Mouse (Mus musculus) hindbrain, postnatal 0 days (tissue): Measurements from ENCODE around the gene Rufy3. TPM values are rescaled to one million over a fixed set of nuclear protein-coding genes. Genes with fewer than 3 reads are reported as not detected.

Source experiments
- ATAC-seq: fragments of 200-750 bp; cut with Nextera tagmentation; 2 replicates; pipeline ENCODE4 v1.8.0; 2017; ENCODE audit warnings: mild to moderate bottlenecking, moderate TSS enrichment, moderate library complexity
- DNase-seq: peaks from one replicate; pipeline ENCODE4 v3.0.0-alpha.2; 2015; ENCODE audit warnings: low spot score
- H3K27ac ChIP-seq: fragments of 300-500 bp; sonication (generic); 2 replicates; pipeline ENCODE4 v1.5.1; 2014; ENCODE audit warnings: mild to moderate bottlenecking
- H3K27me3 ChIP-seq: fragments of 300-500 bp; sonication (generic); 2 replicates; pipeline ENCODE4 v1.6.1; 2014; ENCODE audit warnings: low read length, mixed read lengths; ENCODE audit not compliant: insufficient read depth
- H3K36me3 ChIP-seq: fragments of 300-500 bp; sonication (generic); 2 replicates; pipeline ENCODE4 v1.6.1; 2014; ENCODE audit warnings: low read length, mixed read lengths; ENCODE audit not compliant: insufficient read depth
- H3K4me1 ChIP-seq: fragments of 300-500 bp; sonication (generic); 2 replicates; pipeline ENCODE4 v1.6.1; 2014; ENCODE audit warnings: antibody characterized with exemption, low read length, mixed read lengths; ENCODE audit not compliant: insufficient read depth
- H3K4me2 ChIP-seq: fragments of 300-500 bp; sonication (generic); 2 replicates; pipeline ENCODE4 v1.6.1; 2014; ENCODE audit warnings: low read depth, mild to moderate bottlenecking, low read length, moderate library complexity, mixed read lengths
- H3K4me3 ChIP-seq: fragments of 300-500 bp; sonication (generic); 2 replicates; pipeline ENCODE4 v1.5.1; 2014; ENCODE audit warnings: low read length
- H3K9ac ChIP-seq: fragments of 300-500 bp; sonication (generic); replicated peaks from 2 replicates; pipeline ENCODE4 v1.6.1; 2014; ENCODE audit warnings: mild to moderate bottlenecking, low read length, moderate library complexity, mixed read lengths
- H3K9me3 ChIP-seq: fragments of 300-500 bp; sonication (generic); 2 replicates; pipeline ENCODE4 v1.6.1; 2016; ENCODE audit warnings: low read length, mixed read lengths
- CTCF ChIP-seq: IDR thresholded peaks from 2 replicates; pipeline ENCODE4 v1.5.1; 2016; ENCODE audit warnings: antibody characterized with exemption, control low read depth, low read depth
- WGBS: fragments of 180-500 bp; shearing (Covaris S2); extraction: QIAGEN DNeasy Blood & Tissue Kit; methylation state at CpG from one replicate; pipeline ENCODE4 v1.1.7; 2014; 5-methylcytosine and 5-hydroxymethylcytosine counted together
- polyA plus RNA-seq: library from polyadenylated mRNA; unstranded; fragments of >200 nt; fragmentation: Nextera tagmentation; extraction: Ambion mirVana; gene quantifications from 2 replicates; pipeline ENCODE4 v1.2.1, GENCODE M21; 2015
- total RNA-seq: library from RNA; depleted of rRNA; stranded (reverse); fragments of >200 nt; gene quantifications from 2 replicates; pipeline ENCODE4 v1.2.3, GENCODE M21; 2014

Gene Rufy3
- total and polyA plus RNA-seq, 2 experiments from 2014 or later, result 169 to 210 TPM

DNA sequence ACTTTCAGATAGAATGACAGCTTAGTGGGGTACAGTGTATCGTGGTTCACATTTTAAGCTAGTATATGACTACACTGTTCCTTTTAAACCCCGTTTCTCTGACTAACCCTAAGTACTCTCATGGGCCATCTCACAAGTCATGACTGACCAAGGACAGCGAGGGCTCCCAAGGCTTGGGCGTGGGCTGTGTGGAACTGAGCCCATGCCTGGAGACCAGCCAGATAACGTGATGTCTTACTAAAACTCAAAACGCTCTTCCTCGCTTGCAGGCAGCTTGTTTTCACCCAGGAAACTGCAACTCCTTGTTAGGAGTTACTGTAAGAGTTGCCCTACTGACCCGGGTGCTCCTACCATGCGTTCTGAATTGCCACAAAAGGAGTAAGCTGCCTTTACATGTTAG, 78.7 kb downstream of the Rufy3 start:
- H3K27ac ChIP-seq, result no peak overlapping the region
- 85% methylated on average over 9 of the region's 9 CpGs for WGBS
- H3K36me3 ChIP-seq, result peaks cover 73% of the 10 kb centered on the region
- H3K4me3 ChIP-seq, result no peak overlapping the region
- H3K9ac ChIP-seq, result no peak overlapping the region
- no peaks in the 10 kb centered on the region for H3K9me3 ChIP-seq
- H3K4me2 ChIP-seq, result no peak overlapping the region
- no peak for TF ChIP-seq CTCF
- ATAC-seq, result no peak
- no peaks in the 10 kb centered on the region for H3K4me1 ChIP-seq
- no peak for DNase-seq
- no peaks in the 10 kb centered on the region for H3K27me3 ChIP-seq

DNA sequence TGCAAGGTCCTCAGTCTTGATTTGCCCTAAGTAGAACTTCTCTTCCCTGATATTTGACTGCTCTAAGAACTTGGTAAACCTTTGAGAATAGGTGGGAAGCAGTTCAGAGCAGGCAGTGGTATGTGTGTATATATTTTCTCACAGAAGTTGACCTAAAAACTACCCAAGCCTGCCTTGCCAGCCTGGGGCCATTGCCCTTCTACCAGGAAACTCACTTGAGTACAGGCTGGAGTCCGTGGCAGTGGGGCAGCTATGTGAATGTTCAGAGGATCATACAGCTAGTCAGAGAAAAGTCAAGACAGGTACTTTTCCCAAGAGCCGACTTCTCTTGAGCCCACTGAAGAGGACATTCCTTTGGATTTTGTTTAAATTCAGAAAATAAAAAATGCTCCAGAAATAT, 80.1 kb downstream of the Rufy3 start:
- WGBS, result 96% methylated on average over 2 of the region's 2 CpGs
- no peak overlapping the region for H3K27ac ChIP-seq
- H3K9ac ChIP-seq, result no peak overlapping the region

DNA sequence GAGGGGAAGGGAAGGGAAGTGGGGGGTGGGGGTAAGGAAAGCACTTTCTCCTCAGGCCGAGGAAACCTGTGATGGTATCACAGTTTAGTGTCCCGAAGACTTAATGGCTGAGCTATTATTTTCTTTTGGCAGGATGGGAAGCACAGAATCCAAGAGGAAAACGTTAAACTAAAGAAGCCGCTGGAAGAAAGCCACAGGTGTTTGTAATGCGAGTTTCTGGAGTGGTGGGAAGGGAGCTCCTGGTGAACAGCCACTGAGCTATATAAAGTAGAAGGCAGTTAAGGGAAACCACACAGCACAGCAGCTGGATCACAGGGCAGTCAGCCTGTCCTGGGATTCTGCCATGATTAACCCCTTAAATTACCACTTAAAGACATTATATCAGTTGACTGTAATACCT, 80.6 kb downstream of the Rufy3 start:
- Histone ChIP-seq H3K27me3 (no peaks in the 10 kb centered on the region), H3K4me3 (no peak overlapping the region), H3K4me2 (no peak overlapping the region), H3K36me3 (peaks cover 79% of the 10 kb centered on the region), H3K9me3 (no peaks in the 10 kb centered on the region), H3K9ac (no peak overlapping the region), H3K27ac (no peak overlapping the region), H3K4me1 (no peaks in the 10 kb centered on the region)
- no peak for TF ChIP-seq CTCF
- WGBS, result 82% methylated on average over 5 of the region's 5 CpGs
- DNase-seq (no peak), ATAC-seq (no peak)

More for the DNA sequence above, 80.1 kb downstream of the Rufy3 start:
- Histone ChIP-seq H3K4me1 (no peaks in the 10 kb centered on the region), H3K36me3 (peaks cover 78% of the 10 kb centered on the region), H3K4me2 (no peak overlapping the region), H3K4me3 (no peak overlapping the region), H3K27me3 (no peaks in the 10 kb centered on the region), H3K9me3 (no peaks in the 10 kb centered on the region)
- TF ChIP-seq CTCF, result no peak
- DNase-seq, result no peak
- no peak for ATAC-seq

DNA sequence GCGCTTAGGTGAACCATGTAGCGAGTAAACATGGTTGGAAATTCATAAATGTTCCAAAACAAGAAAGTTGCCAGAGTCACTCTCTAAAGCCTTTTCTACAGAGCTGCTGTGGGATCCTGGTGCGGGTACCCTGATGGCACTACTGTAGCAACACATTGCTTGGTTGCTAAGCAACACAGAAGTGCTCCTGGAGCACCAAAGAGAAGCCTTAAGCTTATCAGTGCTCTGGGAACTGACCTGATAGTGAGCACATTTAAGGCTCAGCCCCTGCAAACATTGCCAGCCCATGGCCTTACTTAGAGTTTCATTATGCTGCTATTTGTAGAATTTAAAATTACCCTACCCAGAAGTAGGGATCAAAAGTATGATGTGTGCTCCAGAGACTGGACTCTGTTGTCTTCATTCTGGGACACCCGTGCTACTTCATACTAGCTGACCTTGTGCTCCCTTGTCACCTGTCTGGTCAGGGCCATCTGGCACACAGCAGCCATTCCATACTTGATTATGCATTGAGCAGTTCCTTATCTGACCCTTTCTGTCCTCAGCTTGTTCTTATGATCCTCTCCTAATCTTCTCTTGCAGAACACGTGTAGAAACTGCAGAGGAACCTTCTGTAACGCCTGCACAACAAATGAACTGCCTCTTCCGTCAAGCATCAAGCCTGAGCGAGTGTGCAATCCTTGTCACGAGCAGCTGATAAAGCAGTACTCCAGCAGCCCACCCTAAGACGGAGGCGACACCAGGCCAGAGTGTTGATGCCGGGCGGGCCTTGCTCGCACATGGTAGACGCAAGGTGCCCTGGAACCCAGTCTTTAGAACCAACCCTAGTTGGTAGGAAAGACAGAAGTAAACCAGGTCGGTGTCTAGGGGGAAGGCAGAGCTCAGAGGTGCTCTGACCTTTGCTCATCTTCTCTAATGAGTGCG, 84.7 kb downstream of the Rufy3 start:
- Histone ChIP-seq H3K9me3 (no peaks in the 10 kb centered on the region), H3K4me1 (no peaks in the 10 kb centered on the region), H3K36me3 (peaks cover 70% of the 10 kb centered on the region), H3K27ac (no peak overlapping the region), H3K4me3 (no peak overlapping the region), H3K9ac (no peak overlapping the region), H3K27me3 (no peaks in the 10 kb centered on the region), H3K4me2 (no peak overlapping the region)
- ATAC-seq (no peak), DNase-seq (no peak)
- 90% methylated on average over 17 of the region's 17 CpGs for WGBS
- TF ChIP-seq CTCF, result no peak

DNA sequence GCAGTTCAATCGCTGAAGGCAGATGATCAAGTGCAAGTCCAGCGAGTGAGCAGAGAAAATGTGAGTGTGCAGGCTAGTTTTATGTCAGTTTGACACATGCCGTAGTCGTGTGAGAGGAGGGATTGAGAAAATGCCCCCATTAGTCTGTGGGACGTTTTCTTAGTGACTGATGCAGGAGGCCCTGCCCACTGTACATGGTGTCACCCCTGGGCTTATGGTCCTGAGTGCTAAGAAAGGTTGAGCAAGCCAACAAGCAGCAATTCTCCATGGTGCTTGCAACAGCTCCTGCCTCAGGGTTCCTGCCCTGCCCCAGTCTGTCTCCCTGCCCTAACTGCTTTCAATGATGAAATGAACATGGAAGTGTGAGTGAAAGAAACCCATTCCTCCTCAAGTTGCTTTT, 87.7 kb downstream of the Rufy3 start:
- no peaks in the 10 kb centered on the region for H3K27me3 ChIP-seq

DNA sequence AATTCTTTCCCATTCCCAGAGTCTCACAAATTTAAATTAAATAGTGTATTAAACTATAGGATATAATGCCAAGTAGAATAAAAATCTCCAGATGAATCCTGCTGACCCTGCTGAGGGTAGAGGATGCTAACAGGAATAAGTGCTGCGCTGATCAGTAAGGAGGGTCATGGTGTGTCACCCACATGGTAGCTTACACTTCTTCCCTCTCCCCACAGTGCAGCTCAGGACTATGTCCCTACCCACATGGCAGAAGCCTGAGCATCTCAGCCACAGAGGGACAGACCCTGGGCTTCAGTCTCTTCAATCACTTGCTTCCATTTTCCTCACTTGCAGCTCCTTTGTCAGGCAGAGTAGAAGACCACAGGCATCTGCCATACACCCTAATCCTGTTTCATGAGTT, 93.0 kb downstream of the Rufy3 start:
- ATAC-seq (peak; percentile 46; the same call in 1 of the 2 replicates), DNase-seq (no peak)
- Histone ChIP-seq H3K4me3 (no peak overlapping the region), H3K9me3 (no peaks in the 10 kb centered on the region), H3K4me2 (no peak overlapping the region), H3K27me3 (no peaks in the 10 kb centered on the region), H3K9ac (no peak overlapping the region), H3K27ac (no peak overlapping the region), H3K4me1 (no peaks in the 10 kb centered on the region), H3K36me3 (peaks cover 24% of the 10 kb centered on the region)
- no peak for TF ChIP-seq CTCF
- 100% methylated on average over 1 of the region's 1 CpGs for WGBS

More for the DNA sequence above, 87.7 kb downstream of the Rufy3 start:
- Histone ChIP-seq H3K9me3 (no peaks in the 10 kb centered on the region), H3K4me2 (no peak overlapping the region), H3K9ac (no peak overlapping the region), H3K4me1 (no peaks in the 10 kb centered on the region), H3K36me3 (peaks cover 45% of the 10 kb centered on the region), H3K4me3 (no peak overlapping the region), H3K27ac (no peak overlapping the region)
- WGBS, result 89% methylated on average over 5 of the region's 5 CpGs
- no peak for TF ChIP-seq CTCF
- no peak for DNase-seq
- ATAC-seq, result no peak

DNA sequence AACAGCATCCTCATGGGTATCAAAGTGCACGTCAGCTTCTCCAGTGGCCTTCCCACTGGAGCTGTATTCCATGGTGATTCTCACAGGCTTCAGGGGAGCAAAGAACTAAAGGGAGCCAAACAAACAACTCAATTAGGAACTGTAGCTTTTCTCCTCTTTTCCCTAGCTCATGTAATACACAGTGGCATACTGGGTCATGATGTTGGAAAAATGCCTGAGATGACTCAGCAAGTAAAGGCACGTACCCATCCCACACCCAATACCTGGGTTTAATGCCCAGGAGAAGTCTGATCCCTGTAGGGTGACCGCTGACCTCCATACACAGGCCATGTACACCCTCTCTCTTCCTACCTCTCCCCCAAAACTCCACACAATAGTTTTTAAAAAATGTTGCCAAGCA, 98.3 kb downstream of the Rufy3 start:
- H3K9me3 ChIP-seq, result no peaks in the 10 kb centered on the region
- 92% methylated on average over 3 of the region's 3 CpGs for WGBS
- no peak overlapping the region for H3K4me3 ChIP-seq
- DNase-seq (no peak), ATAC-seq (no peak)
- no peaks in the 10 kb centered on the region for H3K4me1 ChIP-seq
- H3K36me3 ChIP-seq, result peaks cover 55% of the 10 kb centered on the region
- no peak overlapping the region for H3K27ac ChIP-seq
- no peak overlapping the region for H3K4me2 ChIP-seq
- no peak for TF ChIP-seq CTCF
- H3K9ac ChIP-seq, result no peak overlapping the region
- H3K27me3 ChIP-seq, result no peaks in the 10 kb centered on the region
